Mouse (Mus musculus) CH12.LX (cell line): ENCODE results near the gene Sac3d1. TPM values are rescaled to one million over a fixed set of nuclear protein-coding genes. Genes with fewer than 3 reads are reported as not detected.
"Not testable (repeated sequence)": the region's sequence is repeated elsewhere in the genome, so short reads cannot be mapped to it uniquely, and the experiment has no call there.

Experiments
- DNase-seq: peaks from one replicate; pipeline ENCODE4 v3.0.0-alpha.2; 2013; ENCODE audit errors: extremely low read depth
- H3K27ac ChIP-seq: 2 replicates; pipeline ENCODE4 v1.5.1; 2012; ENCODE audit warnings: low read depth, mild to moderate bottlenecking, control low read depth, moderate library complexity; ENCODE audit not compliant: insufficient read depth
- H3K27me3 ChIP-seq: replicated peaks from 2 replicates; pipeline ENCODE3; 2012; ENCODE audit warnings: inconsistent platforms
- H3K36me3 ChIP-seq, 2 experiments: replicated peaks in 1 of 2; 2 replicates each; pipeline versions ENCODE3 to v1.6.1; 2012; ENCODE audit warnings: inconsistent platforms in 1 of 2, low read length in 1 of 2, mild to moderate bottlenecking in 1 of 2, mixed read lengths in 1 of 2, moderate library complexity in 1 of 2; ENCODE audit not compliant: control insufficient read depth in 1 of 2, insufficient read depth in 1 of 2
- H3K4me1 ChIP-seq, 2 experiments: 2 replicates each; pipeline ENCODE4 v1.6.1; 2012; ENCODE audit warnings: inconsistent platforms in 1 of 2, moderate library complexity in 1 of 2; ENCODE audit not compliant: insufficient read depth in 2 of 2, control insufficient read depth in 1 of 2
- H3K4me2 ChIP-seq: 2 replicates; pipeline ENCODE4 v1.6.1; 2012; ENCODE audit warnings: low read depth, mild to moderate bottlenecking, control low read depth; ENCODE audit not compliant: poor library complexity, insufficient read depth, severe bottlenecking
- H3K4me3 ChIP-seq, 3 experiments: fragments of 150-350 bp in 1 of 3; sonication (generic) in 1 of 3; replicated peaks in 1 of 3; 2 replicates each; pipeline versions ENCODE3 to v1.5.1; 2011 to 2012; ENCODE audit warnings: low read depth in 2 of 3, low read length in 2 of 3, mild to moderate bottlenecking in 2 of 3, moderate library complexity in 2 of 3, control low read depth in 1 of 3, improper control_type of control experiment in 1 of 3, inconsistent platforms in 1 of 3, mixed read lengths in 1 of 3; ENCODE audit not compliant: poor library complexity in 1 of 3
- H3K79me2 ChIP-seq: replicated peaks from 2 replicates; pipeline ENCODE4 v1.6.1; 2012; ENCODE audit warnings: mild to moderate bottlenecking, moderate library complexity; ENCODE audit not compliant: control insufficient read depth, poor library complexity, insufficient read depth, severe bottlenecking; ENCODE audit errors: extremely low read depth
- H3K9ac ChIP-seq: 2 replicates; pipeline ENCODE4 v1.6.1; 2012; ENCODE audit warnings: low read depth, mild to moderate bottlenecking, control low read depth, moderate library complexity; ENCODE audit not compliant: insufficient read depth
- H3K9me3 ChIP-seq: replicated peaks from 2 replicates; pipeline ENCODE3; 2012; ENCODE audit warnings: low read length, inconsistent platforms, mixed read lengths
- BHLHE40 ChIP-seq: IDR thresholded peaks from 2 replicates; pipeline ENCODE4 v1.6.1; 2011; ENCODE audit warnings: mild to moderate bottlenecking, low read depth, low read length, improper control_type of control experiment
- CHD1 ChIP-seq: IDR thresholded peaks from 2 replicates; pipeline ENCODE4 v1.6.1; 2012; ENCODE audit warnings: low read depth, low read length, improper control_type of control experiment, inconsistent platforms
- CHD2 ChIP-seq: IDR thresholded peaks from 2 replicates; pipeline ENCODE4 v1.6.1; 2011; ENCODE audit warnings: low read length, improper control_type of control experiment
- ETS1 ChIP-seq: conservative IDR thresholded peaks from 2 replicates; pipeline ENCODE4 v1.6.1; 2012; ENCODE audit warnings: low read depth, mild to moderate bottlenecking, inconsistent platforms, low read length, improper control_type of control experiment, moderate library complexity
- IRF4 ChIP-seq: IDR thresholded peaks from 2 replicates; pipeline ENCODE4 v1.6.1; 2014; ENCODE audit warnings: low read depth, mild to moderate bottlenecking, inconsistent platforms, low read length, improper control_type of control experiment
- JUND ChIP-seq: conservative IDR thresholded peaks from 2 replicates; pipeline ENCODE4 v1.6.1; 2011; ENCODE audit warnings: low read depth, low read length, improper control_type of control experiment
- MEF2A ChIP-seq: IDR thresholded peaks from 2 replicates; pipeline ENCODE4 v1.6.1; 2014; ENCODE audit warnings: low read depth, mild to moderate bottlenecking, inconsistent platforms, low read length, improper control_type of control experiment, borderline replicate concordance
- MYC ChIP-seq: IDR thresholded peaks from 2 replicates; pipeline ENCODE4 v1.6.1; 2011; ENCODE audit warnings: low read depth, mild to moderate bottlenecking, improper control_type of control experiment, low read length
- NELFE ChIP-seq: IDR thresholded peaks from 2 replicates; pipeline ENCODE4 v1.6.1; 2011; ENCODE audit warnings: low read depth, low read length, improper control_type of control experiment
- POLR2AphosphoS2 ChIP-seq: IDR thresholded peaks from 2 replicates; pipeline ENCODE4 v1.6.1; 2011; ENCODE audit warnings: low read depth, low read length, improper control_type of control experiment
- RAD21 ChIP-seq: IDR thresholded peaks from 2 replicates; pipeline ENCODE4 v1.6.1; 2011; ENCODE audit warnings: low read depth, mild to moderate bottlenecking, low read length, improper control_type of control experiment, moderate library complexity
- RCOR1 ChIP-seq: conservative IDR thresholded peaks from 2 replicates; pipeline ENCODE4 v1.6.1; 2012; ENCODE audit warnings: low read depth, mild to moderate bottlenecking, inconsistent platforms, low read length, improper control_type of control experiment
- SIN3A ChIP-seq: IDR thresholded peaks from 2 replicates; pipeline ENCODE4 v1.6.1; 2012; ENCODE audit warnings: low read length, improper control_type of control experiment, inconsistent platforms
- SMC3 ChIP-seq: IDR thresholded peaks from 2 replicates; pipeline ENCODE4 v1.6.1; 2011; ENCODE audit warnings: low read depth, low read length, improper control_type of control experiment
- TBP ChIP-seq: conservative IDR thresholded peaks from 2 replicates; pipeline ENCODE4 v1.6.1; 2011; ENCODE audit warnings: low read depth, low read length, improper control_type of control experiment
- TCF12 ChIP-seq: IDR thresholded peaks from 2 replicates; pipeline ENCODE4 v1.6.1; 2014; ENCODE audit warnings: low read depth, mild to moderate bottlenecking, inconsistent platforms, low read length, improper control_type of control experiment
- USF1 ChIP-seq: IDR thresholded peaks from 2 replicates; pipeline ENCODE4 v1.6.1; 2014; ENCODE audit warnings: low read depth, mild to moderate bottlenecking, inconsistent platforms, low read length, improper control_type of control experiment
- USF2 ChIP-seq: conservative IDR thresholded peaks from 2 replicates; pipeline ENCODE4 v1.6.1; 2011; ENCODE audit warnings: low read depth, low read length, improper control_type of control experiment
- ZC3H11A ChIP-seq: IDR thresholded peaks from 2 replicates; pipeline ENCODE4 v1.6.1; 2012; ENCODE audit warnings: low read depth, mild to moderate bottlenecking, inconsistent platforms, low read length, improper control_type of control experiment
- ZKSCAN1 ChIP-seq: IDR thresholded peaks from 2 replicates; pipeline ENCODE4 v1.6.1; 2012; ENCODE audit warnings: low read depth, inconsistent platforms, low read length, improper control_type of control experiment, borderline replicate concordance
- ZMIZ1 ChIP-seq: IDR thresholded peaks from 2 replicates; pipeline ENCODE4 v1.6.1; 2012; ENCODE audit warnings: low read depth, mild to moderate bottlenecking, inconsistent platforms, low read length, improper control_type of control experiment
- ZNF384 ChIP-seq: IDR thresholded peaks from 2 replicates; pipeline ENCODE4 v1.6.1; 2012; ENCODE audit warnings: low read depth, low read length, improper control_type of control experiment, inconsistent platforms
- dilution Hi-C: fragments of 300-500 bp; cut with MboI; formaldehyde crosslinking; loops from 2 replicates; pipeline ENCODE4 v1.14.3; 2020; ENCODE audit warnings: low sequenced_read_pairs; ENCODE audit not compliant: extremely low pct_unique_long_range_greater_than_20kb, extremely low pct_ligation_motif_present
- in situ Hi-C: fragments of 300-500 bp; cut with MboI; formaldehyde crosslinking; loops from 3 replicates; pipeline ENCODE4 v1.14.3; 2019; ENCODE audit warnings: low sequenced_read_pairs, low pct_ligation_motif_present, low pct_unique_long_range_greater_than_20kb, mixed read lengths
- polyA plus RNA-seq: library from polyadenylated mRNA; unstranded; fragments of >175 nt; gene quantifications from 2 replicates; pipeline ENCODE4 v1.2.1, GENCODE M21; 2012; ENCODE audit warnings: low read depth; ENCODE audit not compliant: insufficient read length
- total RNA-seq, 2 experiments: library from RNA; depleted of rRNA; stranded (reverse); fragments of 300-350 nt in 1 of 2; fragments of >200 nt in 1 of 2; gene quantifications; 2 replicates each; pipeline ENCODE4 v1.2.3; 2012 to 2014

The Sac3d1 gene
- total and polyA plus RNA-seq, 3 experiments: 27.0 to 31.9 (median 29.8) TPM

GRCm38 (mm10) chr19:6132171-6132827, 13.8 kb upstream of the Sac3d1 start:
- no peaks in the 10 kb centered on the region for H3K27me3 ChIP-seq
- no peaks in the 10 kb centered on the region for H3K79me2 ChIP-seq
- H3K4me2 ChIP-seq: no peak overlapping the region
- no peak overlapping the region for H3K4me3 ChIP-seq
- H3K9ac ChIP-seq: no peak overlapping the region
- H3K4me1 ChIP-seq: peaks cover 4 to 5% of the 10 kb centered on the region in 2 experiments; a peak in 3 of 4 replicates
- no peak for DNase-seq
- TF ChIP-seq ZKSCAN1 (no peak), JUND (no peak), ZNF384 (no peak), SIN3A (no peak), SMC3 (no peak), MEF2A (no peak)
- peaks cover 2 to 38% of the 10 kb centered on the region in 2 experiments for H3K36me3 ChIP-seq
- no peaks in the 10 kb centered on the region for H3K9me3 ChIP-seq
- in situ Hi-C loops (no loop called here), dilution Hi-C loops (no loop called here)
- H3K27ac ChIP-seq: no peak overlapping the region

DNA sequence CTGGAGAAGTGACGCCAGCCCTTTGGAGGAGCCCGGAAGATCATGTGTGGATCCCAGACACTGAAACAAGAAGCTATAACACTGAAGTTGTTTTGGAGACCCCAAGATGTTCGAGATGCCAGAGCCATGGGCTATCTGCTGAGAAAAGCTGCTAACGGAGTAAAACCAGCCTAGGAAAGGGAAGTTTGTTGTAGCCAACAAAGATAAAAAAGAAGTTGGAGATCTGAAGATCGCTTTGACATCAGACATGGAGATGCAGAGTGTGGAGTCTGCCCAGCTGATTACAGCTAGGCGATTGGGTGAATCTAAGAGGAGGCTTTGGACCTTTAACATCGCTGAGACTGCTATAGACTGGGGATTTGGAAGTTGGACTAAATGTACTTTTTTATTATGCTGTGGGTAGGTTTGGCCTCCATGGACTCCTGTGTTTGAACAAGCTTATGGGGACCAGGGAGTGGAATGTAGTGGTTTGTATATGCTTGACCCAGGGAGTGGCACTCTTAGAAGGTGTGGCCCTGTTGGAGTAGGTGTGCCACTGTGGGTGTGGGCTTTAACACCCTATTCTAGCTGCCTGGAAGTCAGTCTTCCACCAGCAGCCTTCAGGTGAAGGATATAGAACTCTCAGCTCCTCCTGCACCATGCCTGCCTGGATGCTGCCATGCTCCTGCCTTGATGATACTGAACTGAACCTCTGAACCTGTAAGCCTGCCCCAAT, 12.1 kb upstream of the Sac3d1 start:
- H3K9ac ChIP-seq, in situ Hi-C loops: not testable (repeated sequence)

GRCm38 (mm10) chr19:6127760-6128341, 9.4 kb upstream of the Sac3d1 start, which contains the start of gene Snx15:
TSS of gene Snx15 (minus strand) at chr19:6128304.
- in situ Hi-C loops (loop anchor here (10.0 kb wide), 1 partner anchor 163 kb away; the partner anchor contains the start of gene Pola2), dilution Hi-C loops (no loop called here)
- H3K4me3 ChIP-seq: peak within 1 kb of the TSS; percentile 55 to 68 (median 56)
- peaks cover 0 to 8% of the 10 kb centered on the region in 2 experiments for H3K36me3 ChIP-seq
- H3K9me3 ChIP-seq: no peaks in the 10 kb centered on the region
- peak; percentile 99 for DNase-seq
- no peaks in the 10 kb centered on the region for H3K27me3 ChIP-seq
- peaks cover 4 to 9% of the 10 kb centered on the region in 2 experiments; a peak in 3 of 4 replicates for H3K4me1 ChIP-seq
- no peaks in the 10 kb centered on the region for H3K79me2 ChIP-seq
- H3K4me2 ChIP-seq: peak within 1 kb of the TSS; percentile 71
- peak within 1 kb of the TSS; percentile 58 for H3K9ac ChIP-seq
- H3K27ac ChIP-seq: peak within 1 kb of the TSS; percentile 86
- TF ChIP-seq RAD21 (no peak), RCOR1 (no peak), MYC (no peak), ZKSCAN1 (no peak), ETS1 (no peak), POLR2AphosphoS2 (no peak; the same call in 1 of the 2 replicates), TBP (peak; percentile 92), JUND (no peak), CHD2 (no peak), ZC3H11A (peak; percentile 45; the same call in 1 of the 2 replicates), USF1 (no peak), TCF12 (0 out of 2 replicates have a peak, but pooled peaks have one; percentile 33), ZMIZ1 (no peak), IRF4 (no peak), CHD1 (no peak), USF2 (0 out of 2 replicates have a peak, but pooled peaks have one; percentile 7), BHLHE40 (no peak), NELFE (peak; percentile 71; the same call in 1 of the 2 replicates)

More for the DNA sequence above, 12.1 kb upstream of the Sac3d1 start:
- dilution Hi-C loops, DNase-seq, H3K4me1 ChIP-seq, H3K27me3 ChIP-seq, H3K4me2 ChIP-seq, H3K27ac ChIP-seq, H3K9me3 ChIP-seq, H3K4me3 ChIP-seq, H3K79me2 ChIP-seq: not testable (repeated sequence)
- peaks cover 0 to 23% of the 10 kb centered on the region in 2 experiments for H3K36me3 ChIP-seq
